Mouse (Mus musculus) c-Kit-positive CD71-positive TER-119-negative erythroid progenitor cells, embryonic 14.5 days (primary cell): ENCODE results near the gene A030005K14Rik.

ENCODE experiments used
- DNase-seq: peaks from one replicate; pipeline ENCODE4 v3.0.0-alpha.2; 2013; ENCODE audit warnings: low read depth

A030005K14Rik gene

GRCm38 (mm10) chr1:83036892-83037667, 22.1 kb downstream of the A030005K14Rik start:
- no peak for DNase-seq

GRCm38 (mm10) chr1:83034509-83034908, 24.7 kb downstream of the A030005K14Rik start:
- DNase-seq = no peak

- no peak for DNase-seq
Measured at GRCm38 (mm10) chr1:83032508-83032907, 26.7 kb downstream of the A030005K14Rik start.

GRCm38 (mm10) chr1:83031950-83032349, 27.2 kb downstream of the A030005K14Rik start:
- no peak for DNase-seq

GRCm38 (mm10) chr1:83016556-83016955, 42.6 kb downstream of the A030005K14Rik start:
- no peak for DNase-seq

DNA sequence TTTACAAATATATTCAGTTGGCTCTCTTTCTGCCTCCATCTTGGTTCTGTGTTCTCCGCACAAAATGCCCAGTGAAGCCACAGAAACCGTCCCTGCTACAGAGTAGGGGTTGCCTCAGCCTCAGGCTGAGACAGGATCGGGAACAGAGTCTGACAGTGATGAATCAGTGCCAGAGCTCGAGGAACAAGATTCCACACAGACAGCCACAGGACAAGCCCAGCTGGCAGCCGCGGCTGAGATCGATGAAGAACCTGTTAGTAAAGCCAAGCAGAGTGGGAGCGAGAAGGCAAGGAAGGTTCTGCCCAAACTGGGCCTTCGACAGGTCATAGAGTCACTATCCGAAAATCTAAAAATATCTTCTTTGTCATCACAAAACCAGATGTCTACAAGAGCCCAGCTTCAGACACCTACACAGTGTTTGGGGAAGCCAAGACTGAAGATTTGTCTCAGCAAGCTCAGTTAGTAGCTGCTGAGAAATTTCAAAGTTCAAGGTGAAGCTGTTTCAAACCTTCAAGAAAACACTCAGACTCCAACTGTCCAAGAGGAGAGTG, 43.8 kb downstream of the A030005K14Rik start:
- DNase-seq = no peak

GRCm38 (mm10) chr1:83014477-83014876, 44.7 kb downstream of the A030005K14Rik start:
- no peak for DNase-seq
